Mouse (Mus musculus) midbrain, embryonic 11.5 days (tissue): ENCODE results near the gene 2200002D01Rik. TPM values are rescaled to one million over a fixed set of nuclear protein-coding genes. Genes with fewer than 3 reads are reported as not detected.

Source experiments
- ATAC-seq: fragments of 200-750 bp; cut with Nextera tagmentation; 2 replicates; pipeline ENCODE4 v1.8.0; 2017; ENCODE audit warnings: moderate TSS enrichment, moderate library complexity; ENCODE audit not compliant: low FRiP score
- DNase-seq: peaks from one replicate; pipeline ENCODE4 v3.0.0; 2015; ENCODE audit warnings: low spot score; ENCODE audit errors: missing footprints
- H3K27ac ChIP-seq: fragments of 300-500 bp; sonication (generic); 2 replicates; pipeline ENCODE4 v1.5.1; 2014; ENCODE audit warnings: low read depth, low read length
- H3K27me3 ChIP-seq: fragments of 300-500 bp; sonication (generic); 2 replicates; pipeline ENCODE4 v1.6.1; 2014; ENCODE audit warnings: mild to moderate bottlenecking, low read length, moderate library complexity, mixed read lengths; ENCODE audit not compliant: control insufficient read depth, insufficient read depth
- H3K36me3 ChIP-seq: fragments of 300-500 bp; sonication (generic); 2 replicates; pipeline ENCODE4 v1.6.1; 2014; ENCODE audit warnings: mild to moderate bottlenecking, low read length, moderate library complexity, mixed read lengths; ENCODE audit not compliant: control insufficient read depth, insufficient read depth
- H3K4me1 ChIP-seq: fragments of 300-500 bp; sonication (generic); 2 replicates; pipeline ENCODE4 v1.6.1; 2014; ENCODE audit warnings: low read length; ENCODE audit not compliant: control insufficient read depth, insufficient read depth
- H3K4me2 ChIP-seq: fragments of 300-500 bp; sonication (generic); 2 replicates; pipeline ENCODE4 v1.6.1; 2014; ENCODE audit warnings: mild to moderate bottlenecking, moderate library complexity
- H3K4me3 ChIP-seq: fragments of 300-500 bp; sonication (generic); 2 replicates; pipeline ENCODE4 v1.5.1; 2014; ENCODE audit warnings: low read depth, low read length
- H3K9ac ChIP-seq: fragments of 300-500 bp; sonication (generic); 2 replicates; pipeline ENCODE4 v1.6.1; 2014; ENCODE audit warnings: low read length
- H3K9me3 ChIP-seq: fragments of 300-500 bp; sonication (generic); 2 replicates; pipeline ENCODE4 v1.6.1; 2016; ENCODE audit warnings: low read length; ENCODE audit not compliant: control insufficient read depth
- WGBS: fragments of 180-500 bp; shearing (Covaris S2); extraction: QIAGEN DNeasy Blood & Tissue Kit; methylation state at CpG from one replicate; pipeline ENCODE4 v1.1.7; 2014; 5-methylcytosine and 5-hydroxymethylcytosine counted together
- polyA plus RNA-seq: library from polyadenylated mRNA; unstranded; fragments of >200 nt; fragmentation: Nextera tagmentation; extraction: Ambion mirVana; gene quantifications from 2 replicates; pipeline ENCODE4 v1.2.1, GENCODE M21; 2014

2200002D01Rik gene
- polyA plus RNA-seq = 2.4 and 2.7 TPM in 2 replicates

DNA sequence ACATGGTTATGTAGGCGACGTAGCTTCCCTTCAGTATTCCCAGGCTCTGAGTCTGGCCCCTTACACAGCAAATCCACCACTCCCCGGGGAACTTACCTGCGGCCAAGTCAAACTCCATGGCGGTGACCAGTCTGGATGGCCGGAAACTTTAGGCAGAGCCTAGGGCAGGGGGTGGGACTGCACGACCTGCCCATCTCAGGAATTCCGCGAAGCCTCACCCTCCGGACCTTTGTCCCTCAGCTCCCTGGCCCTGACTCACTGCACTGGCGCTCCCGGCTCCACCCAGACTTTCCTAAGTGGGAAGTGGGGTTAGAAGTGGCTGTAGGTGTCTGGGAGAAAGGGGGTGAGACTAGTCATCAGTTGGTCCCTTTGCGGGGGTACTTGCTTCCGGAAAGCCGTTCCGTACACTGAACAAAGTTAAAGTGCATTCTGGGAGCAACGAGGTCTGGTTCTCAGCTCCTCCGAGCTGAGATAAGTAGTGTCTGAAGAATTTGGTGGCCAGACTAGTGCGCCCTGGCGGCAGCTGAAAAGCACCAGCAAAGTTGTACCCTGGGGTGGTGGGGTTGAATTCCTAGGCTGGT, at the start of gene 2200002D01Rik:
2200002D01Rik (minus strand) TSS at position 206 of the 581 bp plus-strand sequence.
- Histone ChIP-seq H3K36me3 (peaks cover 7% of the 10 kb centered on the region), H3K9me3 (no peaks in the 10 kb centered on the region), H3K4me3 (peak within 1 kb of the TSS; percentile 18), H3K4me1 (peaks cover 6% of the 10 kb centered on the region), H3K9ac (peak within 1 kb of the TSS; percentile 44), H3K27ac (no peak within 1 kb of the TSS), H3K4me2 (peak within 1 kb of the TSS; percentile 48), H3K27me3 (peaks cover 4% of the 10 kb centered on the region; the same call in 1 of the 2 replicates)
- ATAC-seq = peak; percentile 44; the same call in 1 of the 2 replicates
- DNase-seq = peak; percentile 91
- WGBS = 7% methylated on average over 20 of the region's 20 CpGs

DNA sequence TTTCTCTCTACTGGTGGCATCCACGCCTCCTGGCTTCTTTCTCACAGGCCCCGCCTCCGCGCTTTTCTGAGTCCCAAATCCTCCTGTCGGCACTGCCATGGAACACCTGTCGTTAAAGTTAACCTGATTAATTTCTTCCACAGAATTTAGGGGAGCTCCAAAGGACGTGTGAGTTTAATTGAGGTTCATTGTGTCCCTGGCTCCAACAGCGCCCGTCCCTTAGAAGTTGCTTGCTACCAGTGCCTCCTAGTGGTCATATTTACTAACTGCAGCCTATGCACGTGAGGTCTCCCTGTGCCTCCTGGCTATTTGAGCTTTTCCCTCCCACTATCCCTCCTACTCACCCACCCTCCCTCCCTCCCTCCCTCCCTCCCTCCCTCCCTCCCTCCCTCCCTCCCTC, 48.7 kb upstream of the 2200002D01Rik start:
- no peak overlapping the region for H3K4me3 ChIP-seq
- 13% methylated on average over 10 of the region's 10 CpGs for WGBS

DNA sequence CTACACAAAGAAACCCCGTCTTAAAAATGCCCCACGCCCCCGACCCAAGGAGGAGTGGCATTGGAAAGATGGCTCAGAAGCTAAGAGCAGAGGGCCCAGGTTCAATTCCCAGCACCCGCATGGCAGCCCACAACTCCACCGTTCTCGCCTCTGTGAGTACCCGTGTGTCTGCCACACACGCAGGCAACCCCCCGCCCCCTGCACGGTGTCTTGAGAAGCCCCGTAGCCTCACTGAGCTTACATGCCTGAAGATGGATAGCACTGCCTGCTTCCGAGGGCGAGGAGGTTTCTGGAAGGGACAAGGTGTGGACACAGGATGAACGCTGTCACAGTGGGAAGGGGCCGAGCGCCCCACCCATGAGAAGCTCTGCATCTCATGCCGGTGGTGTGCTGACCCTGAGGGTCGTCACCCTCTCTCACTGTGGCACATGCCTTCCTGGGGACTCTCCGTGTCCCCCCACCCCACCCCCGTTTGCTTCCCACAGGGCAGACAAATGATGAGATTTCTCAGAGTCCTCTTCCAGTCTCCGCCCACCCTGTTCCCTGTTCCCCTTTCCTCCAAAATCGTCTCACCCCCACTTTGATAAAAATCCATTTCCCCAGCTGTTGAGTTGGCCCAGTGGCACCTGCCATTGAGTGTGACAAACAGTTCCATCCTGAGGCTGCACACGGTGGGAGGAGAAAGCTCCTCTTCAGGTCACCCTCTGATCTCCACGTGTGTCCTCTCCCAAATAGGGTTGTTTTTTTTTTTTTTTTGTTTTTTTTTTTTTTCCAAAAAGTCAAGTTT, 47.8 kb upstream of the 2200002D01Rik start:
- 86% methylated on average over 24 of the region's 24 CpGs for WGBS
- H3K4me2 ChIP-seq = no peak overlapping the region
- DNase-seq (no peak), ATAC-seq (no peak)
- H3K4me3 ChIP-seq = no peak overlapping the region
- no peaks in the 10 kb centered on the region for H3K36me3 ChIP-seq
- H3K27ac ChIP-seq = no peak overlapping the region
- peaks cover 22% of the 10 kb centered on the region for H3K4me1 ChIP-seq
- H3K9me3 ChIP-seq = no peaks in the 10 kb centered on the region
- no peaks in the 10 kb centered on the region for H3K27me3 ChIP-seq
- no peak overlapping the region for H3K9ac ChIP-seq

More for the DNA sequence above, 48.7 kb upstream of the 2200002D01Rik start:
- H3K36me3 ChIP-seq = no peaks in the 10 kb centered on the region
- no peak overlapping the region for H3K4me2 ChIP-seq
- H3K9ac ChIP-seq = no peak overlapping the region
- no peak for ATAC-seq
- H3K4me1 ChIP-seq = peaks cover 15% of the 10 kb centered on the region
- no peaks in the 10 kb centered on the region for H3K27me3 ChIP-seq
- H3K27ac ChIP-seq = no peak overlapping the region
- H3K9me3 ChIP-seq = no peaks in the 10 kb centered on the region
- peak; percentile 94 for DNase-seq

DNA sequence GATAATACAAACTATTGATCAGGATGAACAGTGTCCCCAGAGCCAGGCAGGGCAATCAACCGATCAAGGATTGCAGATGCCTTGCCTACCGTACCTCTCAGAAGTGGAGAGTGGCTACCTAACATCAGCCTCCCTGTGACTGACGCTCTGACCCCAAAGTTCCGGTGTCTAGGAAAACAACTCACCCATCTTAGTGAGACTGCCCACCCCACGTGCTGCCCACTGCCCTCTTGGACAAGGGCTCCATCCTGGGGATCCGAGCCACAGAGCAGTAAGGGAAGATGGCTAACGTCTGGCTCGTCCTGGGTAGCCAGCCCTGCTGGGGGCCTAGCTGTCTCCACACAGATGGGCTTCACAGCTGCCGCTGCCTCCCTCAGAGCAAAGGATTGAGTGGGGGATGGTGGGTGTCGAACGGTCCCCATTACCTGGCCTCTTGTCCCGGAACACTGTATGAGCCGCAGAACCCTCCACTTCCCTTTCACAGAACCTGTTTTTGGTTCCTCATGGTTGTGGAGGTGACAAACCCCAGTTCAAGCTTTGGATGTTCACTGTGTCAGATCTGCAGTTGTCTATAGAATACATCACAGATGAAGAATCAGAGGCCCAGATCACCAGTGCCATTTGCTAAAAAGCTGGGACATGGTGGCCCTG, 46.0 kb upstream of the 2200002D01Rik start:
- Histone ChIP-seq H3K4me2 (no peak overlapping the region), H3K27me3 (no peaks in the 10 kb centered on the region; the same call in 1 of the 2 replicates), H3K4me3 (no peak overlapping the region), H3K9me3 (no peaks in the 10 kb centered on the region), H3K27ac (no peak overlapping the region), H3K4me1 (peaks cover 29% of the 10 kb centered on the region), H3K36me3 (no peaks in the 10 kb centered on the region), H3K9ac (no peak overlapping the region)
- DNase-seq (no peak), ATAC-seq (no peak)
- WGBS = 76% methylated on average over 13 of the region's 13 CpGs

DNA sequence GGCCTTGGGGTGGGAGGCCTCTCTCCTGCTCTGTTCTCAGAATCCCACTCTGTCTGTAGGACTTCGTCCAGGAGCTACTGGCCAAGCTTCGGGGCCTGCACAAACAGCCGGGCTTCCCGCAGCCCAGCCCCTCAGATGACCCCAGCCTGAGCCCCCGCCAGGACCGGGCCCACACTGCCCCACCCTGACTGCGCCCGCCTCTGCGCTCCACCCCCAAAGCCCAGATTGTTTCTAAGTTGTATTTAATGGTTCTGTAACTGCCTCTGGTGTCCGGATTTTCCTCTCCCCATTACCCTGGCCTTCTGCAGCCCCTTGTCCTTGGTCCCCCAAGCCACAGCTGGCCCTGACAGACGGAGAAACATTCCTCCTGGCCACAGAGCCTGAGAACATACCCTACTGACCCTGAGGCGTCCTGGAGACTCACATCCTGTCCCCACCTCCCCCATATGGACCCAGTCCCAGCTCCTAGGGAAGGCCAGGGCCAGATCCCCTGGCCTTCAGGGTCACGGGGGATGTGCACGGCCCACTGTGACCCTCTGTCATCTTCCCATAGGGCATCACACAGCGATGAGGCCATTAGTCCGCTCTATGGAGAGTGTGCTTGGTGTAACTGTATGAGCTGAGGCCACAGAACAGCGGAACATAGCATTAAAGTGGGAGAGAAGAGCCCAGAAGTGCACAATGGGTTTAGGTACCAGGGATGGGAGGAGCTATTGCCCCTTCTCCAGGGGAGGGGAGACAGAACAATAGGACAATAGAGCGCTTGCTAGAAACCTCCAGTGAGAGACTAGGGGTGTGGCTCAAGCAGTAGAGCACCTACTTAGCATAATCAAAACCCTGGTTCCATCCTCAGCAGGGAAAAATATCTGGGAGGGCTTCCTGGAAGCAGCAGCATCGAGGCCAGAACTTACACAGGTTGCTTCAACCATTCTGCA, 45.1 kb upstream of the 2200002D01Rik start:
- Histone ChIP-seq H3K27ac (peak overlapping the region; percentile 81), H3K4me2 (no peak overlapping the region), H3K27me3 (no peaks in the 10 kb centered on the region; the same call in 1 of the 2 replicates), H3K9me3 (no peaks in the 10 kb centered on the region), H3K4me1 (peaks cover 31% of the 10 kb centered on the region), H3K4me3 (no peak overlapping the region), H3K9ac (peak overlapping the region; percentile 40), H3K36me3 (no peaks in the 10 kb centered on the region)
- ATAC-seq (no peak), DNase-seq (no peak)
- 26% methylated on average over 19 of the region's 19 CpGs for WGBS

DNA sequence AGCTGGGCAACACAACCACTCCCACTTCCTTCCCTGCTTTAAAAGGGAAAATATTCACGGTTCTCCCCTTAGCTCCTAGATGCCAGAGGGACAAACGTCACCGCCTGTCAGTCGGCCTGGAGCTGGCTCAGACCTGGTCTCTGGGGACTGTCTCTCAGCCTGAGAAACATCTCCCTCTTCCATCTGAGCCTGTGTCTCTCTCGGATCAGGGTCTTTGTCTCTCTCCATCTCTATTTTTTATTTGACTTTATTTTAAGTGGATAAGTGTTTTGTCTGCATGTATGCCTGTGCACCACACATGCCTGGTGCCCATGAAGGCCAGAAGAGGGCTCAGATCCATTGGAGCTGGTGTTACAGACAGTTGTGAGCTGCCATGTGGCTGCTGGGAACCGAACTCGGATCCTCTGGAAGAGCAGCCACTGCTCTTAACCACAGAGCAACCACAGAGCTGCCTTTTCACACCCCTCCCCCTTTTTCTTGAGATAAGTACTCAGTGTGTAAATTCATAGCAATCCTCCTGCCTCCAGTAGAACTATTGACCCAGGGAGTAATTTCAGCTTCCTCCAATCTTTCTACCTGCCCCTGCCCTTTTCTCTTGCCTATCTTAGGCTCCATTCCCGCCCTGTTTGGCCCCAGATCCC, 44.3 kb upstream of the 2200002D01Rik start:
- Histone ChIP-seq H3K4me3 (no peak overlapping the region), H3K4me2 (peak overlapping the region; percentile 25), H3K4me1 (peaks cover 31% of the 10 kb centered on the region)

DNA sequence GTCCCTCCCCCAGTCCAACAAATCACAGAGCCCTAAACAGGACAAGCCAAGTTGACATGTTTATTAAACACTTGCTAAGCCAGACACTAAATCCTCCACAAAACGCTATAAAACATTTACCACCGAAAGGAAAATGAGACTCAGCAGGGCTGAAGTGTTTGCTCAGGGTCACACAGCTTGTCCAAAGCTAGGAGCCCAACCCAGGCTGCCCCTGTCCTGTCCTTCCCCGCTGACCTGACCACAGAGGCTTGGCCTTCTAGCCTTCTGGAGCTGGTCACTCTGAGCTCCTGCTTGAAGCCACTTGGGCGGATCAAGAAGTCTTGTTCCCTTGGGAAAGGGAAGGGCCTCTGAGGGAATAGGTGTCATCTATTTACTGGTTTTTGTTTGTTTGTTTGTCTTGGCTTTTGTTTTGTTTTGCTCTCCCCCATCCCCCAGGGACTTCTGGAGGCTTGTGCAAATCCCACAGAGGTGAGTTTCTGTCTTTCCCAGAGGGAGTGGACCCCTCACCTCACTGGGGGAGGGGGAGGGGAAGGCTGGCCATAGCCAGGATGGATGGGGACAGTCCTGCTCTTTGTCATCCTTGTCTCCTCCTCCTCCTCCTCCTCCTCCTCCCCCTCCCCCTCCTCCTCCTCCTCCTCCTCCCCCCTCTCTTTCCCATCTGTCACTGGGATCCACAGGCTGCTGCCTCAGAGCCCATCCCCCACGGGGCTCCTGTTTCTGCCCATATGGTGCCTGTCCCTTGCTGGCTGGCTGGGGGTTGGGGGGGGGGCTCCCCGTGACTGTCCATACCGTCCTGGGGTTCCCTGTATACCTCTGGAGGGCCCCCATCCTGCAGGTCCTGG, 43.6 kb upstream of the 2200002D01Rik start:
- Histone ChIP-seq H3K4me1 (peaks cover 31% of the 10 kb centered on the region), H3K27ac (peak overlapping the region; percentile 81), H3K9ac (no peak overlapping the region), H3K4me3 (no peak overlapping the region), H3K9me3 (no peaks in the 10 kb centered on the region), H3K4me2 (peak overlapping the region; percentile 25), H3K36me3 (no peaks in the 10 kb centered on the region), H3K27me3 (no peaks in the 10 kb centered on the region; the same call in 1 of the 2 replicates)
- WGBS = 17% methylated on average over 7 of the region's 7 CpGs
- DNase-seq (peak; percentile 89), ATAC-seq (peak; percentile 67)

More for the DNA sequence above, 44.3 kb upstream of the 2200002D01Rik start:
- H3K9me3 ChIP-seq = no peaks in the 10 kb centered on the region
- H3K27me3 ChIP-seq = no peaks in the 10 kb centered on the region; the same call in 1 of the 2 replicates
- H3K9ac ChIP-seq = peak overlapping the region; percentile 40
- ATAC-seq (0 out of 2 replicates have a peak, but pooled peaks have one; percentile 1), DNase-seq (no peak)
- peak overlapping the region; percentile 81 for H3K27ac ChIP-seq
- H3K36me3 ChIP-seq = no peaks in the 10 kb centered on the region
- 29% methylated on average over 8 of the region's 8 CpGs for WGBS
